Mouse (Mus musculus): ENCODE measurements at regions not wholly inside any gene's neighbourhood (a gene's known extent, or its start where the extent isn't known, plus 50 kb on each side); places are given as distances from the start of the nearest gene placed in this dataset.

- no peak for DNase-seq (ENCODE audit: low spot score)
Measured at GRCm38 (mm10) chr7:129772540-129773331, 181.1 kb downstream of the Wdr11 start.

GRCm38 (mm10) chr7:129774261-129774861 lies 182.7 kb downstream of the Wdr11 start:
- no peak for DNase-seq (ENCODE audit: low spot score)

- no peak for DNase-seq (ENCODE audit: low spot score)
Measured at GRCm38 (mm10) chr7:129775189-129775588, 183.5 kb downstream of the Wdr11 start.

GRCm38 (mm10) chr7:129778842-129779421 lies 187.3 kb downstream of the Wdr11 start:
- DNase-seq (ENCODE audit: low spot score): peak; percentile 47

GRCm38 (mm10) chr7:129779939-129780338 lies 188.3 kb downstream of the Wdr11 start:
- no peak for DNase-seq (ENCODE audit: low spot score)

GRCm38 (mm10) chr7:129781756-129782155 lies 190.1 kb downstream of the Wdr11 start:
- no peak for DNase-seq (ENCODE audit: low spot score)

- no peak for DNase-seq (ENCODE audit: low spot score)
Measured at GRCm38 (mm10) chr7:129784966-129785365, 193.3 kb downstream of the Wdr11 start.

- DNase-seq (ENCODE audit: low spot score): peak; percentile 30
Measured at GRCm38 (mm10) chr7:129787011-129787410, 195.3 kb downstream of the Wdr11 start.

GRCm38 (mm10) chr7:129787736-129788135 lies 196.1 kb downstream of the Wdr11 start:
- DNase-seq (ENCODE audit: low spot score): peak; percentile 27

- DNase-seq (ENCODE audit: low spot score): no peak
Measured at GRCm38 (mm10) chr7:129789461-129789860, 197.8 kb downstream of the Wdr11 start.

GRCm38 (mm10) chr7:129790590-129791449 lies 199.2 kb downstream of the Wdr11 start:
- DNase-seq (ENCODE audit: low spot score): no peak

GRCm38 (mm10) chr7:129791450-129791820 lies 199.8 kb downstream of the Wdr11 start:
- DNase-seq (ENCODE audit: low spot score): no peak

GRCm38 (mm10) chr7:129793733-129794132 lies 202.1 kb downstream of the Wdr11 start:
- DNase-seq (ENCODE audit: low spot score): no peak

- DNase-seq (ENCODE audit: low spot score): no peak
Measured at GRCm38 (mm10) chr7:129794276-129794675, 202.6 kb downstream of the Wdr11 start.

- DNase-seq (ENCODE audit: low spot score): no peak
Measured at GRCm38 (mm10) chr7:129798525-129798924, 206.9 kb downstream of the Wdr11 start.

- no peak for DNase-seq (ENCODE audit: low spot score)
Measured at GRCm38 (mm10) chr7:129800461-129800867, 208.8 kb downstream of the Wdr11 start.

GRCm38 (mm10) chr7:129801431-129801847 lies 209.8 kb downstream of the Wdr11 start:
- peak; percentile 28 for DNase-seq (ENCODE audit: low spot score)

GRCm38 (mm10) chr7:129802168-129802567 lies 210.5 kb downstream of the Wdr11 start:
- no peak for DNase-seq (ENCODE audit: low spot score)

GRCm38 (mm10) chr7:129805340-129805739 lies 213.7 kb downstream of the Wdr11 start:
- no peak for DNase-seq (ENCODE audit: low spot score)

- peak; percentile 35 for DNase-seq (ENCODE audit: low spot score)
Measured at GRCm38 (mm10) chr7:129810141-129810540, 218.5 kb downstream of the Wdr11 start.

GRCm38 (mm10) chr7:129810565-129810964 lies 218.9 kb downstream of the Wdr11 start:
- DNase-seq (ENCODE audit: low spot score): no peak

GRCm38 (mm10) chr7:129814149-129814860 lies 222.6 kb downstream of the Wdr11 start:
- no peak for DNase-seq (ENCODE audit: low spot score)
